Mouse (Mus musculus) thymus, adult 2 months (tissue): ENCODE data around the gene Tnfrsf18. TPM values are rescaled to one million over a fixed set of nuclear protein-coding genes. Genes with fewer than 3 reads are reported as not detected.

Experiments
- DNase-seq: peaks from one replicate; pipeline ENCODE4 v3.0.0; 2021
- H3K27ac ChIP-seq: fragments of 200-500 bp; 2 replicates; pipeline ENCODE4 v1.5.1; 2012; ENCODE audit warnings: low read length, control low read depth; ENCODE audit not compliant: control insufficient read depth, insufficient read depth
- H3K27me3 ChIP-seq: fragments of 200-500 bp; 2 replicates; pipeline ENCODE4 v1.6.1; 2012; ENCODE audit warnings: mild to moderate bottlenecking, low read length, moderate library complexity, mixed read lengths; ENCODE audit not compliant: control insufficient read depth, insufficient read depth
- H3K36me3 ChIP-seq: fragments of 200-500 bp; 2 replicates; pipeline ENCODE4 v1.6.1; 2012; ENCODE audit warnings: mild to moderate bottlenecking, low read length, moderate library complexity; ENCODE audit not compliant: control insufficient read depth, insufficient read depth
- H3K4me1 ChIP-seq: fragments of 200-500 bp; replicated peaks from 2 replicates; pipeline ENCODE4 v1.6.1; 2012; ENCODE audit warnings: low read length; ENCODE audit not compliant: control insufficient read depth, insufficient read depth
- H3K4me3 ChIP-seq: fragments of 200-500 bp; 2 replicates; pipeline ENCODE4 v1.5.1; 2012; ENCODE audit warnings: mild to moderate bottlenecking, low read length, control low read depth, moderate library complexity; ENCODE audit not compliant: control insufficient read depth, insufficient read depth
- CTCF ChIP-seq: fragments of 200-500 bp; IDR thresholded peaks from 2 replicates; pipeline ENCODE4 v1.5.1; 2012; ENCODE audit warnings: mild to moderate bottlenecking, control low read depth, low read length, moderate library complexity, borderline replicate concordance; ENCODE audit not compliant: control insufficient read depth, poor library complexity, insufficient read depth; ENCODE audit errors: extremely low read depth
- POLR2A ChIP-seq: fragments of 200-500 bp; IDR thresholded peaks from 2 replicates; pipeline ENCODE4 v1.6.1; 2012; ENCODE audit warnings: mild to moderate bottlenecking, low read length, control low read depth, moderate library complexity; ENCODE audit not compliant: control insufficient read depth, poor library complexity, insufficient read depth; ENCODE audit errors: extremely low read depth
- WGBS: fragments of 180-500 bp; shearing (Covaris S2); methylation state at CpG from one replicate; pipeline ENCODE4 v1.1.7; 2018; 5-methylcytosine and 5-hydroxymethylcytosine counted together
- polyA plus RNA-seq: library from polyadenylated mRNA; depleted of rRNA; stranded (reverse); fragments of >200 nt; gene quantifications from 2 replicates; pipeline ENCODE4 v1.2.3, GENCODE M21; 2012

Gene Tnfrsf18
- polyA plus RNA-seq, 1 experiment: 85.2 TPM

DNA sequence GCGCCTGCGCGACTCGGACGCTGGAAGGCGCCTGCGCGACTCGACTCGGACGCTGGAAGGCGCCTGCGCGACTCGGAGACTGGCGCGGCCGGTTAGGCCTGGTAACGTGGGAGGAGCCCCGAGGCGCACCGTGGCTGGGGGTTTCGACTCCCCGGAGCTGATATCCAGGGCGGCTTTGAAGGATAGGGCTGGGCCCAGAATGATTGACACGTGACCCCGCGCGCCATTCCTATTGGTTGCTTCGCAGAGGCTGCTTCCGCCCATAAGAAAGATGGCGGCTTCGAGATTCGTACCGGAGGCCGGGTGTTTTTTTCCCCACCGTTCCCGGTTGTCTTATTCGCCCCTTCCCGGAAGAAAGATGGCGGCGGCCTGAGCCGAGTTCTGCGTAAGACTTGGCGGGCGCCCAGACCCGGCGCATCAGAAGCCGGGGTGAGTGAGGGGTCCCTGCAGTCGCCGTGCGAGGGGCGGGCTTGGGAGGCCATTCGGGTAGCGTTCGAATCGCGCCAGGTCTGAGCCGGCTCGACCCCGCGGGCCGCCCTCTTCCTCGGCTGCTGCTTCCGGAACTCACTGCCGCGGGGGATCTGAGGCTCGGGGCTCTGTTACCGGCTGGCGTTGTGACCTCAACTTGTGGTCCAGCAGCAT lies 32.9 kb upstream of the Tnfrsf18 start:
- Histone ChIP-seq H3K36me3 (peaks cover 16% of the 10 kb centered on the region), H3K27ac (peak overlapping the region; percentile 67), H3K4me1 (peaks cover 12% of the 10 kb centered on the region), H3K27me3 (no peaks in the 10 kb centered on the region), H3K4me3 (peak overlapping the region; percentile 61)
- WGBS: under 1% methylated on average over 70 of the region's 70 CpGs
- TF ChIP-seq CTCF (no peak), POLR2A (0 out of 2 replicates have a peak, but pooled peaks have one; percentile 13)
- DNase-seq: peak; percentile 96

DNA sequence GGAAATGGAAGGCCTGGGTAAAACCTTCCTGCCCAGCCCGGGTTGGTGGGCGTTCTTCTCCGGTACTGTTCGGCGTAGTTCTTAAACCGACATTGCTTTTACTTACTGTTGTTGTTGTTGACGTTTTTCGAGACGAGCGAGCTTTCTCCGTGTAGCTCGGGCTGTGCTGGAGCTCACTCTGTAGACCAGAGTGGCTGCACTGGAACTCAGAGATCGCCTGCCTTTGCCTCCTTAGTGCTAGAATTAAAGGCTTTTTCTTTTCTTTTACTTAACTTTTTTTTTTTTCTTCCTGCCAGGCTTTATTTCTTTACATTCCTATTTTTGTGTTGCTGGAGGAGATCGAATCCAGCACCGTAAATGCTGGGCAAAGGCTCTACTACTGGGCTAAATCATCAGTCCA lies 32.4 kb upstream of the Tnfrsf18 start:
- no peak for DNase-seq
- WGBS: 3% methylated on average over 15 of the region's 15 CpGs
- H3K36me3 ChIP-seq: peaks cover 19% of the 10 kb centered on the region
- no peaks in the 10 kb centered on the region for H3K27me3 ChIP-seq
- H3K4me3 ChIP-seq: peak overlapping the region; percentile 61
- TF ChIP-seq POLR2A (no peak), CTCF (no peak)
- H3K4me1 ChIP-seq: peaks cover 12% of the 10 kb centered on the region
- H3K27ac ChIP-seq: peak overlapping the region; percentile 66

DNA sequence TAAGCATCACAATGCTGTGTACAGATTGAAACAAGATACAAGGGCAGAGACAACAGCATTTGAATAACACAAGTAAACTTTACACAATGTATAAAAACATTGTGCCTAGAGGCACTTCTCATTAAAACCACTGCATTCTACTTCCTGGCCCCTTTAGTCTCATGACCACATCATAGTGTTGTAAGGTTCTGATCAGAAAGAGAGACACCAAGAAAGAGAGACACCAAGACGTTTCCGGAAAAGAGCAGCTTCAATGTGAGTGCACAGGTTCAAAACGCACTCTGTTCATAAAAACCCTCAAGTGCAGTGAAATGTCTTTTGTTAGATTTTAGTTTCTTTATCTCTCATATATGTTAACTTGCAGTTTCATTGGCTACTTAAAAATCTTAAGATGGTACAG lies 21.9 kb upstream of the Tnfrsf18 start:
- DNase-seq: no peak
- H3K27ac ChIP-seq: no peak overlapping the region
- no peaks in the 10 kb centered on the region for H3K4me1 ChIP-seq
- 27% methylated on average over 3 of the region's 3 CpGs for WGBS
- H3K4me3 ChIP-seq: no peak overlapping the region
- peaks cover 85% of the 10 kb centered on the region for H3K36me3 ChIP-seq
- H3K27me3 ChIP-seq: no peaks in the 10 kb centered on the region
- TF ChIP-seq POLR2A: no peak
- no peak for TF ChIP-seq CTCF

DNA sequence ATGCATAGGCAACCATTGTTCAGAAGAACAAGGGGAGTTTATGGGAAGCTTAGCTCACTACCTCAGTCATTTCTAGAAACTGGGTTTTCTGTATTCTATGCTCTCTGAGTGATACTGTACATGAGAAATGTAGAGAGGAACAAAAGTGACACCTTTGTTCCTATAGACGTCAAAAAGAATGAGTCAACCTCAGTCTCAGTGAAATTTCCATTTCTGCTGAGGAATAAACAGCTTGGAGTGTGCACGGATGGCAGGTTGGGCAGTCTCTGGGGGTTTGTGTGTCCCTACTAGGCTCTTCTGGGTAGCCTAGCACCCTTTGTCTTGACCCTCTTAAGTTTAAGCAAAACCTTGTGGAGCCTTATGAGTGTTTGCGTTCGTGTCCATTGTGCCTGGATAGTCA lies 17.6 kb upstream of the Tnfrsf18 start:
- H3K4me1 ChIP-seq: no peaks in the 10 kb centered on the region
- H3K27me3 ChIP-seq: no peaks in the 10 kb centered on the region
- TF ChIP-seq POLR2A (no peak), CTCF (no peak)
- peaks cover 74% of the 10 kb centered on the region for H3K36me3 ChIP-seq
- WGBS: 97% methylated on average over 4 of the region's 4 CpGs
- H3K4me3 ChIP-seq: no peak overlapping the region
- H3K27ac ChIP-seq: no peak overlapping the region
- DNase-seq: no peak

DNA sequence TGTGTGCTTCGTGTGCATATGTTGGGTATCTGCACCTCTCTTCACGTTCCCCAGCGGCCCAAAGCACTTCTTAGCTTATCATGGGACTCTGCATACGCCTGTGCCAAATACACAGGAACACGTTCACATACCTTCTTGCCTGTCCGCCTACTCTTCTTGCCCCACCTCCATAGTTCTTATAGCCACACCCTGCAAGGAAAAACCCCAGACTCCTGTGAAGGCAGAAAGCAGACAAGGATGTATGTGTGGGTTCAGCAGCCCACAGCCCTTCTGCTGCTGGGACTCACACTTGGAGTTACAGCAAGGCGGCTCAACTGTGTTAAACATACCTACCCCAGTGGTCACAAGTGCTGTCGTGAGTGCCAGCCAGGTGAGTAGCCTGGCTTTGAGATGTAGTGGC lies 12.3 kb upstream of the Tnfrsf18 start, which contains the start of gene Tnfrsf4:
Gene Tnfrsf4 (plus strand): TSS at position 207 of the 400 bp plus-strand sequence.
- no peak for DNase-seq
- Histone ChIP-seq H3K27me3 (no peaks in the 10 kb centered on the region), H3K36me3 (peaks cover 32% of the 10 kb centered on the region), H3K4me1 (0 out of 2 replicates have a peak, but pooled peaks cover 4% of the 10 kb centered on the region), H3K27ac (peak within 1 kb of the TSS; percentile 29; the same call in 1 of the 2 replicates), H3K4me3 (peak within 1 kb of the TSS; percentile 25; the same call in 1 of the 2 replicates)
- 90% methylated on average over 8 of the region's 8 CpGs for WGBS
- TF ChIP-seq POLR2A (no peak), CTCF (no peak)

DNA sequence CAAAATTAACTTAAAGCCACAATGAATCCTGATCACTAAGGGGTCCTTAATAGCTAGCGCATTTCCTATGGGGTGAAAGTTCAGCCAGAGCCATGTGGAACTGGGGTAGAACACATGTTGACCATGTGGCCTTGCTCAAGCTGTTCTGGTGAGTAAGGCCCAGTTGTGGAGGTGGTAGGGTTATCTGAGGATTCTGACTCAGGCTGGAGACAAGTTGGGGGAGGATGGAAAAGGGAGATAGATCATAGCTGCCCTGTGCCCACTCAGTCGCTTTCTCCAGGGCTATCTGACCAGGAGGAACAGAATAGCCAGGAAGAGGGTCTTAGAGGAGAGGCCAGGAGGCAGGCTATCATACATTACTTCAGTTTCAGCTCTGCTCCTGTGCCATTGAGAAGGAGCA lies 11.5 kb upstream of the Tnfrsf18 start:
- TF ChIP-seq CTCF: no peak
- no peak for TF ChIP-seq POLR2A

DNA sequence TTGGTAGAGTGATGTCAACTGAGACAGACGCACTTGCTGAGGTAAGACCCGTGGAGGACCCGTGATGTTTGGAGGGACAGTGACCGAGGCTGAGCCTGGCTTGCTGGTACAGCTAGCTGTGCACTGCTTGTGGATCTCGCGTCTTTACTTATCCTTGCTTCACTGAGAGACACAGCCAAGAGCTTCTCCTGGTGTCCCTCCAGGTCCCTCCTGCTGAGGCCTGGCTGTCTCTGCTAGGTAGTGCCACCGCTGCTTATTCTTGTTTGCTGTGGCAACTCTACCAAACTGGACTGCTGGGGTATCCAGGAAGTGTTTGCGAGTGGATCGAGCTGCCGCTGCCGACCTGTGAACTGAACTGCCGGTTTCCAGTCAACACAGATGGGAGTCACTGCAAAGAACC lies 6.2 kb upstream of the Tnfrsf18 start:
- Histone ChIP-seq H3K4me1 (peaks cover 19% of the 10 kb centered on the region), H3K27me3 (no peaks in the 10 kb centered on the region), H3K27ac (no peak overlapping the region), H3K4me3 (no peak overlapping the region), H3K36me3 (no peaks in the 10 kb centered on the region)
- no peak for DNase-seq
- WGBS: 97% methylated on average over 12 of the region's 12 CpGs
- TF ChIP-seq POLR2A (no peak), CTCF (no peak)

More for the DNA sequence above, 11.5 kb upstream of the Tnfrsf18 start:
- Histone ChIP-seq H3K4me1 (0 out of 2 replicates have a peak, but pooled peaks cover 4% of the 10 kb centered on the region), H3K27ac (no peak overlapping the region), H3K27me3 (no peaks in the 10 kb centered on the region), H3K36me3 (peaks cover 24% of the 10 kb centered on the region), H3K4me3 (no peak overlapping the region)
- no peak for DNase-seq
- 98% methylated on average over 2 of the region's 2 CpGs for WGBS
